16 mouse cellular contexts compared by ENCODE assay signal in genomic region chr11:87531695-87532094, GRCm38 (mm10). TPM values are rescaled to one million over a fixed set of nuclear protein-coding genes. Genes with fewer than 3 reads are reported as not detected.
DNase-seq lines count a peak whose midpoint lies in the region; ATAC-seq and TF ChIP-seq lines count a peak whose summit lies in the region.
"Had no signal": no experiment of that assay in that cellular context is flagged by ENCODE, and none has a peak within 500 bp of the region (broad histone marks: within the 10 kb centered on the region; RNA-seq: fewer than 3 reads in every experiment).

No protein-coding gene starts in this region.

- TF ChIP-seq EP300 in liver, embryonic 14.5 days (IDR thresholded peaks at IDR 0.05; ENCODE audit: low read depth) = no peak

- ATAC-seq in liver, embryonic 14.5 days (ENCODE audit: insufficient read depth) = no peak
- no peak for ATAC-seq in embryonic facial prominence, embryonic 14.5 days (ENCODE audit: low read depth)
- ATAC-seq: forebrain, embryonic 15.5 days had no signal

- WGBS in liver, embryonic 14.5 days (ENCODE audit: insufficient replicate concordance) = 42% methylated on average over 6 of the region's 6 CpGs
- 48% methylated on average over 6 of the region's 6 CpGs for WGBS in embryonic facial prominence, embryonic 14.5 days

- H3K9me3 ChIP-seq in liver, embryonic 14.5 days (ENCODE audit: control insufficient read depth, low read length) = no peaks in the 10 kb centered on the region
- no peaks in the 10 kb centered on the region for H3K9me3 ChIP-seq in embryonic facial prominence, embryonic 14.5 days (ENCODE audit: control insufficient read depth, low read length)
- H3K9me3 ChIP-seq: embryonic facial prominence, embryonic 12.5 days; forebrain, embryonic 15.5 days; liver, embryonic 15.5 days had no signal

- peak; percentile 26; the same call in 1 of the 2 replicates for TF ChIP-seq CTCF in liver, embryonic 14.5 days (IDR thresholded peaks at IDR 0.05; ENCODE audit: low read depth)

- H3K4me2 ChIP-seq in liver, embryonic 14.5 days (ENCODE audit: low read depth) = no peak overlapping the region
- H3K4me2 ChIP-seq in embryonic facial prominence, embryonic 14.5 days (ENCODE audit: low read depth, low read length) = no peak overlapping the region
- H3K4me2 ChIP-seq: embryonic facial prominence, embryonic 12.5 days; forebrain, embryonic 15.5 days; liver, embryonic 15.5 days had no signal

- no peaks in the 10 kb centered on the region for H3K36me3 ChIP-seq in liver, embryonic 14.5 days (replicated peaks; ENCODE audit: control insufficient read depth, insufficient read depth, low read depth)
- no peaks in the 10 kb centered on the region for H3K36me3 ChIP-seq in embryonic facial prominence, embryonic 14.5 days (ENCODE audit: control insufficient read depth, insufficient read depth, low read length)
- H3K36me3 ChIP-seq: embryonic facial prominence, embryonic 12.5 days; forebrain, embryonic 15.5 days; liver, embryonic 15.5 days had no signal

- H3K4me1 ChIP-seq in liver, embryonic 14.5 days (replicated peaks; ENCODE audit: control insufficient read depth in 2 of 2, insufficient read depth in 2 of 2, low read length in 1 of 2) = no peaks in the 10 kb centered on the region
- no peaks in the 10 kb centered on the region for H3K4me1 ChIP-seq in embryonic facial prominence, embryonic 14.5 days (ENCODE audit: control insufficient read depth, insufficient read depth, low read length)
- H3K4me1 ChIP-seq: embryonic facial prominence, embryonic 12.5 days; forebrain, embryonic 15.5 days; liver, embryonic 15.5 days had no signal

- no peak overlapping the region for H3K27ac ChIP-seq in liver, embryonic 14.5 days
- no peak overlapping the region for H3K27ac ChIP-seq in embryonic facial prominence, embryonic 14.5 days (replicated peaks; ENCODE audit: low read depth, low read length)
- H3K27ac ChIP-seq: embryonic facial prominence, embryonic 12.5 days; forebrain, embryonic 15.5 days; liver, embryonic 15.5 days had no signal

- no peak overlapping the region for H3K9ac ChIP-seq in liver, embryonic 14.5 days (replicated peaks)
- no peak overlapping the region for H3K9ac ChIP-seq in embryonic facial prominence, embryonic 14.5 days (ENCODE audit: low read depth, low read length)
- H3K9ac ChIP-seq: embryonic facial prominence, embryonic 12.5 days; forebrain, embryonic 15.5 days; liver, embryonic 15.5 days had no signal

- no peaks in the 10 kb centered on the region for H3K27me3 ChIP-seq in liver, embryonic 14.5 days (ENCODE audit: control insufficient read depth, insufficient read depth, low read length)
- no peaks in the 10 kb centered on the region for H3K27me3 ChIP-seq in embryonic facial prominence, embryonic 14.5 days (replicated peaks; ENCODE audit: control insufficient read depth, insufficient read depth, low read length)
- H3K27me3 ChIP-seq: embryonic facial prominence, embryonic 12.5 days; forebrain, embryonic 15.5 days; liver, embryonic 15.5 days had no signal

- peak; percentile 59 for DNase-seq in embryo, embryonic 11 days
- no peak for DNase-seq in embryo, embryonic 9.5 days (ENCODE audit: extremely low spot score)
- DNase-seq in liver, embryonic 14.5 days (ENCODE audit: low read depth in 3 of 3, low spot score in 3 of 3) = peak in 1 of 3 experiments; percentile 22
- no peak for DNase-seq in liver
- peak; percentile 57 for DNase-seq in ES-CJ7 (ENCODE audit: low read depth, low spot score)
- DNase-seq in embryonic facial prominence, embryonic 14.5 days (ENCODE audit: low spot score) = peak; percentile 11
- no peak for DNase-seq in layer of hippocampus, adult 9-10 months (ENCODE audit: low spot score)
- DNase-seq in frontal cortex, postnatal 10 days (ENCODE audit: low spot score in 2 of 2) = no peak
- DNase-seq: heart, adult 11 months; heart, postnatal 36 days; kidney, adult 8-10 months; right cerebral cortex, postnatal 4 days had no signal

- no peak overlapping the region for H3K4me3 ChIP-seq in liver, embryonic 14.5 days (ENCODE audit: insufficient read depth in 1 of 2, low read depth in 2 of 2, low read length in 2 of 2)
- no peak overlapping the region for H3K4me3 ChIP-seq in embryonic facial prominence, embryonic 14.5 days (ENCODE audit: low read depth, low read length)
- H3K4me3 ChIP-seq: embryonic facial prominence, embryonic 12.5 days; forebrain, embryonic 15.5 days; liver, embryonic 15.5 days had no signal

RNA-seq across cellular contexts. Expression of gene Gm11492, which starts 34.8 kb away (rescaled TPM):
- polyA plus RNA-seq in liver, embryonic 14.5 days (2012; rRNA removed) = not detected in 2 replicates
- polyA plus RNA-seq in liver, embryonic 14.5 days (2014; fragmentation: Nextera tagmentation; extraction: Ambion mirVana) = not detected in 2 replicates
- not detected in 2 replicates for polyA plus RNA-seq in embryonic facial prominence, embryonic 14.5 days (2014; fragmentation: Nextera tagmentation; extraction: Ambion mirVana)
- polyA plus RNA-seq: embryonic facial prominence, embryonic 12.5 days; forebrain, embryonic 15.5 days; liver, embryonic 15.5 days; neural tube, embryonic 14.5 days had no signal

RNA-seq across cellular contexts. Expression of gene Sept4, which starts 37.0 kb away (rescaled TPM):
- polyA plus RNA-seq in liver, embryonic 14.5 days (2012; rRNA removed) = 5.5 and 8.0 TPM in 2 replicates
- polyA plus RNA-seq in liver, embryonic 14.5 days (2014; fragmentation: Nextera tagmentation; extraction: Ambion mirVana) = 9.1 and 11.2 TPM in 2 replicates
- 40.1 and 42.2 TPM in 2 replicates for polyA plus RNA-seq in embryonic facial prominence, embryonic 14.5 days (2014; fragmentation: Nextera tagmentation; extraction: Ambion mirVana)

Comparison
In these comparisons a context has a peak if more than half of its experiments do, and no peak if none do; other contexts are left out.
1. DNase-seq: peak in embryo, embryonic 11 days (single experiment), ES-CJ7 (single experiment) and embryonic facial prominence, embryonic 14.5 days (single experiment); none in embryo, embryonic 9.5 days (single experiment), liver (single experiment), layer of hippocampus, adult 9-10 months (single experiment) and frontal cortex, postnatal 10 days (0 of 2).